Mouse (Mus musculus) CD4-positive naive resting alpha-beta T cell, adult 76 days (primary cell): ENCODE results near the gene Trim67. TPM values are rescaled to one million over a fixed set of nuclear protein-coding genes. Genes with fewer than 3 reads are reported as not detected.

Experiments
- total RNA-seq: library from RNA; stranded (reverse); gene quantifications from one replicate; pipeline ENCODE4 v1.2.4, GENCODE M21; 2023

Trim67 gene
- not detected for total RNA-seq

GRCm38 (mm10) chr8:124792708-124793107, at the start of gene Trim67:
TSS of gene Trim67 (plus strand) at chr8:124793092.

DNA sequence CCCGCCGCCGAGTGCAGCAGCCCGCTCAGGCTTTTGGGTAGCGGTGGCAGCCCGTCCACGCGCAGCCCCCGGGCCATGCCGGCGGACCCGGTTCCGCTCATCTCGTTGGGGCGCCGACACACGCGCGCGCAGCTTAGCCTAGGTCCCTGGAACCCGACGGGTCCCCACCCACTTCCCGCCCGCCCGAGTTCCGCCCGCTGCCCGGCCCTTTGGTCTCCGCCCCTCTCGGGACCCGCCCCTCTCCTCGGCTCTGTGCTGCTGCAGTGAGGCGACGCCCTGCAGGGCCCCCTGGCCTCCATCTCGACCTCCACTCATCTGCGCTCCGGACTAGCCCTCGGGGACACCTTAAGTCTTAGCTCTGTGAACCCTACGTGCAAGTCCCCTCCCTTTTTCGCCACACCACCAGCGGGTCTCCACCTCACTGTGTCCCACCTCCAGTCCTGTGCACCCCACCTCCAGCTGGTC, 41.2 kb upstream of the Trim67 start, which contains the start of gene Fam89a:
Gene Fam89a (minus strand): TSS at position 124 of the 465 bp plus-strand sequence.

DNA sequence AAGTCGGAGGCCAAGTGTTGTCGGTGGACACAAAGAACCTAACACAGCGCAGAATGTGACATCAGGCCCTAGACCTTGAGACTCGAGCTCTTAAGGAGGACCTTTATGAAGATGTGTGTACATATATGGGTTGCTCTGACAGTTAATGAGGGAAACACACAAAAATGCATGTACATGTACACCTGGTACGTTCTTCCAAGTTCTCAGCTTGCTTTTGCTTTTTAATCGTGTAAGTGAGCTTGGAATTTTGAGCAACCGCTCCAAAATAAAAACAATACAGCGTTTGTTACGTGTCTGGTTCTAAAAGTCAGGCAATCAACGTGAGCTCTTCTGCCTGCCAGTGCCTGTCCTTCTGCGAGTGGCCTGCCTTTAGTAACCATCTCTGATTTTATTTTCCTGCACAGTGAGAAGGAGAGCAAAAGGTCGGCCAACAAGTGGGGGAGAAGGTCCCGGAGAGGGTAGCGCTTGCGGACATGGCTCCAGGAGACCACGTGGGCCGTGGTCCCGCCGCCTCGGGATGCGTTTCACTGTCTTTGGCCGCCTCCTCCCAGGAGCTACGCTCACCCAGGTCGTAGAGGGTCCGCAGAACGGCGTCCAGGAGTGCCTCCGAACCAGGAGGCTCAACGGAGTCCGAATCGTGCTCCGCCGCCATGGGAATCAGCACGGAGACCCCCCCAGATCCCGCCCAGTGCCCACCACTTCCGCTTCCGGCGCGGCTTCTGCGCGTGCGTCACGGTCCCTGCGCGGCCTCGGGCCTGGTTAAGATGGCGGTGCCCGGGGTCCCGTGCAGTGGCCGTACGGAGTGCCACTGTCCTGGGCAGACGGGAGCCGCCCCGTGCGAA, 69.7 kb downstream of the Trim67 start, which contains the start of the genes Gnpat and 2810004N23Rik:
Gene Gnpat (plus strand): TSS at position 713 of the 842 bp plus-strand sequence.
Gene 2810004N23Rik (minus strand): TSS at position 800 of the 842 bp plus-strand sequence.

Other genes starting within 250 kb of the Trim67 start
- gene Agt, start 223.4 kb upstream of the Trim67 start, total RNA-seq = not detected
- gene Capn9, start 217.0 kb upstream of the Trim67 start, total RNA-seq = not detected
- gene 2310022B05Rik, start 129.7 kb upstream of the Trim67 start, total RNA-seq = 9.7 TPM
- gene Ttc13, start 71.1 kb upstream of the Trim67 start, total RNA-seq = 145 TPM
- 33.8 TPM for gene Arv1, start 71.0 kb upstream of the Trim67 start, total RNA-seq
- not detected for gene Fam89a, start 41.3 kb upstream of the Trim67 start, total RNA-seq
- 58.9 TPM for gene Gnpat, start 69.9 kb downstream of the Trim67 start, total RNA-seq
- gene 2810004N23Rik, start 70.0 kb downstream of the Trim67 start, total RNA-seq = 27.8 TPM
- 8.2 TPM for gene Exoc8, start 104.6 kb downstream of the Trim67 start, total RNA-seq
- 32.7 TPM for gene Sprtn, start 104.8 kb downstream of the Trim67 start, total RNA-seq
- gene Egln1, start 156.2 kb downstream of the Trim67 start, total RNA-seq = 33.9 TPM
- gene Tsnax, start 219.9 kb downstream of the Trim67 start, total RNA-seq = 45.2 TPM